Mouse (Mus musculus): ENCODE measurements around the gene Tubg2.

- TF ChIP-seq CTCF (IDR thresholded peaks at IDR 0.05; ENCODE audit: insufficient read depth, low read depth, low read length) (no peak), POLR2A (IDR thresholded peaks at IDR 0.05; ENCODE audit: insufficient read depth, low read depth, low read length) (no peak)
These were observed 22.7 kb upstream of the Tubg2 start for GRCm38 (mm10) chr11:101133037-101133436.
